8 mouse cellular contexts compared by ENCODE assay signal in genomic region chr13:80885103-80885833, GRCm38 (mm10). TPM values are rescaled to one million over a fixed set of nuclear protein-coding genes. Genes with fewer than 3 reads are reported as not detected.
DNase-seq lines count a peak whose midpoint lies in the region; ATAC-seq lines count a peak whose summit lies in the region.

No protein-coding gene starts in this region.

- ATAC-seq in inflammation-experienced regulatory T-cells, adult 6 months = peak; percentile 64
- ATAC-seq in megakaryocyte progenitor cell, adult 5-6 weeks (replicated peaks; ENCODE audit: poor library complexity) = peak; percentile 53

- peak; percentile 85 to 89 for DNase-seq in adrenal gland, adult 18-20 months (ENCODE audit: low spot score in 2 of 2)
- peak; percentile 98 for DNase-seq in embryo, embryonic 10.5 days (ENCODE audit: low spot score)
- peak; percentile 93 for DNase-seq in gastrocnemius, postnatal 14 days
- peak; percentile 93 to 97 for DNase-seq in left cerebral cortex, postnatal 10 days (ENCODE audit: extremely low spot score in 1 of 2, low spot score in 2 of 2)
- DNase-seq in right cerebral cortex, postnatal 10 days (ENCODE audit: low spot score in 2 of 2) = peak; percentile 97 to 98
- peak; percentile 92 for DNase-seq in urinary bladder, postnatal 14 days (ENCODE audit: low spot score)

- intact Hi-C loops in gastrocnemius, postnatal 14 days (cut with DNase I; ENCODE audit: low total_unique reads) = no loop called here
- intact Hi-C loops in left cerebral cortex, postnatal 10 days (cut with DNase I) = loop anchor here (10.0 kb wide), 1 partner anchor 870 kb away; no protein-coding TSS in a partner anchor

RNA-seq across cellular contexts. Expression of gene Arrdc3, which starts 2.1 kb away (rescaled TPM):
- 100 to 1,000 TPM in 1 of 2 experiments, 10 to 100 TPM in 1; 59.6 to 136 TPM for total RNA-seq in adrenal gland, adult 18-20 months (2021)
- total RNA-seq in gastrocnemius, postnatal 14 days (2021) = 10 to 100 TPM; 35.2 to 62.4 TPM
- 10 to 100 TPM in 1 of 3 experiments, 1 to 10 TPM in 2; 5.9 to 12.0 (median 8.4) TPM for polyA plus RNA-seq in inflammation-experienced regulatory T-cells, adult 6 months (2017; shearing (Covaris generic))
- total RNA-seq in left cerebral cortex, postnatal 10 days (2021) = 10 to 100 TPM; 28.1 to 30.4 TPM
- 17.5 and 28.3 TPM in 2 replicates for total RNA-seq in megakaryocyte progenitor cell, adult 5-6 weeks (2015)
- 30.9 and 44.2 TPM in 2 replicates for total RNA-seq in megakaryocyte progenitor cell, adult 5-6 weeks (2017)

Comparison
In these comparisons a context has a peak if more than half of its experiments do, and no peak if none do; other contexts are left out.
1. Peak in every context shown above with its lines: DNase-seq and ATAC-seq.